Mouse (Mus musculus) hindbrain, embryonic 11.5 days (tissue): ENCODE measurements at regions not wholly inside any gene's neighbourhood (a gene's known extent, or its start where the extent isn't known, plus 50 kb on each side); places are given as distances from the start of the nearest gene placed in this dataset.

Source experiments
- ATAC-seq: fragments of 200-750 bp; cut with Nextera tagmentation; 2 replicates; pipeline ENCODE4 v1.8.0; 2017; ENCODE audit warnings: mild to moderate bottlenecking, moderate TSS enrichment, moderate library complexity; ENCODE audit not compliant: low FRiP score
- DNase-seq: peaks from one replicate; pipeline ENCODE4 v3.0.0-alpha.2; 2015; ENCODE audit warnings: low spot score
- H3K27ac ChIP-seq: fragments of 300-500 bp; sonication (generic); 2 replicates; pipeline ENCODE4 v1.5.1; 2014; ENCODE audit warnings: mild to moderate bottlenecking, low read depth, low read length
- H3K27me3 ChIP-seq: fragments of 300-500 bp; sonication (generic); 2 replicates; pipeline ENCODE4 v1.6.1; 2014; ENCODE audit warnings: mild to moderate bottlenecking, low read length, moderate library complexity, mixed read lengths; ENCODE audit not compliant: control insufficient read depth, insufficient read depth
- H3K36me3 ChIP-seq: fragments of 300-500 bp; sonication (generic); 2 replicates; pipeline ENCODE4 v1.6.1; 2014; ENCODE audit warnings: mild to moderate bottlenecking, low read length, moderate library complexity, mixed read lengths; ENCODE audit not compliant: control insufficient read depth, insufficient read depth
- H3K4me1 ChIP-seq: fragments of 300-500 bp; sonication (generic); replicated peaks from 2 replicates; pipeline ENCODE4 v1.6.1; 2014; ENCODE audit warnings: low read length, mixed read lengths; ENCODE audit not compliant: control insufficient read depth, insufficient read depth
- H3K4me2 ChIP-seq: fragments of 300-500 bp; sonication (generic); replicated peaks from 2 replicates; pipeline ENCODE4 v1.6.1; 2014; ENCODE audit warnings: mild to moderate bottlenecking, low read depth, low read length
- H3K4me3 ChIP-seq: fragments of 300-500 bp; sonication (generic); 2 replicates; pipeline ENCODE4 v1.5.1; 2014; ENCODE audit warnings: low read depth, low read length
- H3K9ac ChIP-seq: fragments of 300-500 bp; sonication (generic); 2 replicates; pipeline ENCODE4 v1.6.1; 2014; ENCODE audit warnings: low read depth, low read length
- H3K9me3 ChIP-seq: fragments of 300-500 bp; sonication (generic); 2 replicates; pipeline ENCODE4 v1.6.1; 2016; ENCODE audit warnings: low read length; ENCODE audit not compliant: control insufficient read depth
- WGBS: fragments of 180-500 bp; shearing (Covaris S2); extraction: QIAGEN DNeasy Blood & Tissue Kit; methylation state at CpG from one replicate; pipeline ENCODE4 v1.1.7; 2014; 5-methylcytosine and 5-hydroxymethylcytosine counted together

- WGBS: 88% methylated on average over 1 of the region's 1 CpGs
- H3K27ac ChIP-seq: no peak overlapping the region
- no peaks in the 10 kb centered on the region for H3K9me3 ChIP-seq
- no peak for DNase-seq
- H3K9ac ChIP-seq: no peak overlapping the region
- H3K4me1 ChIP-seq: no peaks in the 10 kb centered on the region
- no peaks in the 10 kb centered on the region for H3K27me3 ChIP-seq
- no peak overlapping the region for H3K4me3 ChIP-seq
- H3K4me2 ChIP-seq: no peak overlapping the region
- H3K36me3 ChIP-seq: no peaks in the 10 kb centered on the region
- no peak for ATAC-seq
Measured at GRCm38 (mm10) chr14:36819826-36820225, 148.8 kb downstream of the Ccser2 start.

- H3K4me3 ChIP-seq: no peak overlapping the region
- H3K27ac ChIP-seq: no peak overlapping the region
- no peaks in the 10 kb centered on the region for H3K4me1 ChIP-seq
- no peak overlapping the region for H3K9ac ChIP-seq
- no peaks in the 10 kb centered on the region for H3K9me3 ChIP-seq
- H3K36me3 ChIP-seq: no peaks in the 10 kb centered on the region
- H3K27me3 ChIP-seq: no peaks in the 10 kb centered on the region
- no peak overlapping the region for H3K4me2 ChIP-seq
- WGBS: 90% methylated on average over 2 of the region's 3 CpGs
- 0 out of 2 replicates have a peak, but pooled peaks have one; percentile 43 for ATAC-seq
- DNase-seq: no peak
Measured at GRCm38 (mm10) chr14:36802418-36802817, 166.2 kb downstream of the Ccser2 start.

GRCm38 (mm10) chr14:36799820-36800219, 168.8 kb downstream of the Ccser2 start:
- 90% methylated on average over 1 of the region's 1 CpGs for WGBS
- no peak overlapping the region for H3K4me3 ChIP-seq
- H3K36me3 ChIP-seq: no peaks in the 10 kb centered on the region
- no peak overlapping the region for H3K4me2 ChIP-seq
- no peak for DNase-seq
- ATAC-seq: no peak
- no peak overlapping the region for H3K27ac ChIP-seq
- no peak overlapping the region for H3K9ac ChIP-seq
- no peaks in the 10 kb centered on the region for H3K27me3 ChIP-seq
- H3K9me3 ChIP-seq: no peaks in the 10 kb centered on the region
- no peaks in the 10 kb centered on the region for H3K4me1 ChIP-seq

DNA sequence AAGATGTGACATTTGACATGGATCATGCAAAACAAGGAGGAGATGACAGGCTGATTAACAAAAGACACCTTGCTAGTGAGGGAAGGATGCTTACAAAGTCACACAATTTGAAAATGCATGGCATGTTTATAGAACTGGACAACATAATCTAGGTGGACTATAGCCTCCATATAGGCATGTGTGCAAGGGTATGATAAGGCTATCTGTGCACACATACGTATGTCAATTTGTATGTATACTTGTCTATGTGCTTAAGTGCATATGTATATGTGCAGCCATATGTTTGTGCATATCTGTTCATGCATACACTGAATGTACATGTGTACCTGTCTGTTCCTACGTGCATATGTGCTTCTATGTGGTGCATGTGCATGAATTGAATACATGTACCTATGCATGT, 186.7 kb downstream of the Ccser2 start:
- Histone ChIP-seq H3K9me3 (no peaks in the 10 kb centered on the region), H3K36me3 (no peaks in the 10 kb centered on the region), H3K4me3 (no peak overlapping the region), H3K4me2 (no peak overlapping the region), H3K4me1 (no peaks in the 10 kb centered on the region), H3K27me3 (no peaks in the 10 kb centered on the region), H3K9ac (no peak overlapping the region), H3K27ac (no peak overlapping the region)
- no peak for DNase-seq
- 84% methylated on average over 2 of the region's 2 CpGs for WGBS
- no peak for ATAC-seq

DNA sequence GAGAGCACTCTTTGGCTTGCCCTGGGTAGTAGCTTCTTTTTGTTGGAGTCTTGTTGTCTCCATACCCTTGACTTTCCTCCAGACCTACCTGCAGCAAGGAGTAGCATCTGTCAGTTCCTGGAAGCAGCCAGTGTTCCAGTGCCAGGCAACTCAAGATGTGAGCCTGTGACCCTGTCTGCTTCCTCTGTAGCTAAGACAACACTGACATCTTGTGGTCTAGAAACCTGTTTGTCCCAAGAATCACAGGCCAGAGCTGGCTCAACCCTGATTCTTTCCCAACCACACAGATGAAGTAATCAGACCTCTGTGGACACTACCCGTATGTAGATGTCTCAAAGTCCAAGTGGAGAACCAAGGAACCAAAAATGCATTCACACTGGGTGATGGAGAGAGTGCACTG, 189.6 kb downstream of the Ccser2 start:
- Histone ChIP-seq H3K4me2 (no peak overlapping the region), H3K9me3 (no peaks in the 10 kb centered on the region), H3K27me3 (no peaks in the 10 kb centered on the region), H3K36me3 (no peaks in the 10 kb centered on the region), H3K9ac (no peak overlapping the region), H3K4me3 (no peak overlapping the region), H3K4me1 (no peaks in the 10 kb centered on the region), H3K27ac (no peak overlapping the region)
- 82% methylated on average over 1 of the region's 1 CpGs for WGBS
- DNase-seq (peak; percentile 34), ATAC-seq (peak; percentile 40; the same call in 1 of the 2 replicates)

DNA sequence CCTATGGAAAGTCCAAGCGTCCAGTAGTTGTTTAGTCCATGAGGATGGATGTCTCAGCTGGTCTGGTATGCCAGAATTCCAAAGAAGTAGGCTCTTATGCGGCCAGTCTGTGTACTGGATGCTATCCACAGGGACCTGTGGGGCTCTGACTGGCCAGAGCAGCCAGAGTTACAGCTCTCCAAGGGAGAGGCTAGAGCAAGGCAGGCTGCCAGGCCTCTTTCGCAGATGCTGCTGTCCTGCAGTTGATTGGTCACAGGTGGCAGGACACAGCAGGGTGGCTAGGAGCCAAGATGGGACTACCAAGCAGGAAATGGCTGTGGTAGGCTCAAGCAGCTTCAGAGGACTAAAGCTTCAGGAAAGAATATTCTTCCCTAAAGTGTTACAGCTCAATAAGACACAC, 194.2 kb downstream of the Ccser2 start:
- Histone ChIP-seq H3K4me3 (no peak overlapping the region), H3K9ac (no peak overlapping the region), H3K36me3 (no peaks in the 10 kb centered on the region), H3K4me1 (no peaks in the 10 kb centered on the region), H3K9me3 (no peaks in the 10 kb centered on the region), H3K27ac (no peak overlapping the region), H3K4me2 (no peak overlapping the region), H3K27me3 (no peaks in the 10 kb centered on the region)
- DNase-seq: no peak
- WGBS: 81% methylated on average over 3 of the region's 3 CpGs
- no peak for ATAC-seq

DNA sequence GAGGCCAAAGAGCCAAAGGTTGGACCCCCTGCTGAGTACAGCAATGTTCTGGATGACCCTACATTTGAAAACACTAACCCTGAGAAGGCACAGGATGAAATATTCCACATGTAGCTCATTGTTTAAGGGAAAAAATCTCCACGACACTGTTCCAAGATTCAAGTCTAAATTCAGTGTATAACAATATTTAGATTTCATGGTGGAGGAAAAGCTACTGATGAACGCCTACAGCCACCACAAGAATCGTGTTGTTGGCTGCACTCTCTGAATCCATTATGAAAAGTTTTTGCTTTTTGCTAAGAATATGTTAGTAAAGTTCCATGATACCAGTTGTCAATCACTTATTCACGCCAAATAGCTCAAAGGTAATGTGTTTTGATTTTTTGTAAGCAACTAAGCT, 204.2 kb downstream of the Ccser2 start:
- H3K4me1 ChIP-seq: no peaks in the 10 kb centered on the region
- H3K27me3 ChIP-seq: no peaks in the 10 kb centered on the region
- no peaks in the 10 kb centered on the region for H3K36me3 ChIP-seq
- no peak overlapping the region for H3K27ac ChIP-seq
- no peak for ATAC-seq
- no peaks in the 10 kb centered on the region for H3K9me3 ChIP-seq
- DNase-seq: no peak
- no peak overlapping the region for H3K4me3 ChIP-seq
- H3K4me2 ChIP-seq: no peak overlapping the region
- no peak overlapping the region for H3K9ac ChIP-seq
- WGBS: 88% methylated on average over 4 of the region's 4 CpGs

- WGBS: 71% methylated on average over 6 of the region's 6 CpGs
- H3K9me3 ChIP-seq: no peaks in the 10 kb centered on the region
- H3K4me2 ChIP-seq: no peak overlapping the region
- H3K36me3 ChIP-seq: no peaks in the 10 kb centered on the region
- H3K4me1 ChIP-seq: no peaks in the 10 kb centered on the region
- no peak overlapping the region for H3K4me3 ChIP-seq
- H3K9ac ChIP-seq: no peak overlapping the region
- H3K27ac ChIP-seq: no peak overlapping the region
- ATAC-seq (no peak), DNase-seq (no peak)
- H3K27me3 ChIP-seq: no peaks in the 10 kb centered on the region
Measured at GRCm38 (mm10) chr14:36756056-36756455, 212.5 kb downstream of the Ccser2 start.

- ATAC-seq: no peak
- no peak overlapping the region for H3K4me3 ChIP-seq
- H3K27ac ChIP-seq: no peak overlapping the region
- H3K27me3 ChIP-seq: no peaks in the 10 kb centered on the region
- WGBS: 89% methylated on average over 6 of the region's 6 CpGs
- DNase-seq: no peak
- no peaks in the 10 kb centered on the region for H3K9me3 ChIP-seq
- H3K9ac ChIP-seq: no peak overlapping the region
- H3K36me3 ChIP-seq: no peaks in the 10 kb centered on the region
- no peak overlapping the region for H3K4me2 ChIP-seq
- H3K4me1 ChIP-seq: no peaks in the 10 kb centered on the region
Measured at GRCm38 (mm10) chr14:36748130-36748883, 220.3 kb downstream of the Ccser2 start.
